Mouse (Mus musculus): ENCODE measurements at regions not wholly inside any gene's neighbourhood (a gene's known extent, or its start where the extent isn't known, plus 50 kb on each side); places are given as distances from the start of the nearest gene placed in this dataset.

- TF ChIP-seq ZNF384 (IDR thresholded peaks at IDR 0.05; ENCODE audit: low read depth, low read length) = no peak
- no peak for TF ChIP-seq CHD2 (IDR thresholded peaks at IDR 0.05; ENCODE audit: low read depth, low read length)
- TF ChIP-seq MAFK (IDR thresholded peaks at IDR 0.05; ENCODE audit: insufficient read depth, low read depth, low read length) = peak; percentile 54; the same call in 1 of the 2 replicates
- TF ChIP-seq HCFC1 (IDR thresholded peaks at IDR 0.05; ENCODE audit: borderline replicate concordance, insufficient read depth, low read length) = no peak
These were observed 56.1 kb upstream of the Ep300 start for GRCm38 (mm10) chr15:81529002-81529401.

Data from ES-E14 (cell line).